Mouse (Mus musculus): ENCODE results near the gene Ano1. TPM values are rescaled to one million over a fixed set of nuclear protein-coding genes. Genes with fewer than 3 reads are reported as not detected.

The Ano1 gene
- total RNA-seq, 1 experiment: 9.1 TPM

DNA sequence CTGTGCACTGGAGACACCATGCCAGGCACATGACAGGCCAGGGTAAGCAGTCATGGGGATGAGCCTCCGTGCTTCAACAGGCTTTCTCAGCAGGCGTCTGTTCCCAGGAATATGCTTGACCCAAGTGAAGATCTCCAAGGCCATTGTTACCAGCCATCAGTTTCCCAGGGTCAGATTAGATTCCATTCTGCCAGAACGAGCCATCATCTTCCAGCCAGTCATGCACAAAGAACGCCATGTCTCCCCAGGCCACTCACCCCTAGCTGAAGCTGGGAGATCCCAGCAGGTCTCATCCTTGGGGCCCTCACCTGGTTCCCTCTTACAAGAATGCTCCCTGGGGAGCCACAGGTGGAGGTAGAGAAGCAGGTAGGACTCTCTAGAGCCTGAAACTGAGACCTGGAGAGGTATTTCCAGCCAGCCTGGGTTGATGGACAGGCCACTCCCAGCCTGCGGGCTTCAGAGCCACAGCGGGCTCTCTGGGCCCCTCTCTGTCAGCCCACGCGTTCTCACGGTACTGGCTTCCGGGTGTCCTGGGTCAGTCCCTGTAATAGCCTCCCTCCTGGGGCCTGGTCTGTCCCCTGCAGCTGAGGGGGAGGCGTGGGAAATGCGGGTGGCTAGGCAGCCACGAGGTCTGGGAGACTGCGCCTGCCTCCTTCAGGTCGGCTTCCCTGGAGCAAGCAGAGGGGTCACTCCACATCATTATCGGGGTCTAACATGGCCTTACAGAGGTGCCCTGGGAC is 10.9 kb upstream of the Ano1 start:
- Histone ChIP-seq H3K27ac (ENCODE audit: insufficient read depth, low read depth, low read length, poor library complexity, severe bottlenecking) (no peak overlapping the region), H3K36me3 (ENCODE audit: control insufficient read depth, insufficient read depth, low read length, poor library complexity, severe bottlenecking) (no peaks in the 10 kb centered on the region), H3K4me1 (ENCODE audit: control insufficient read depth in 2 of 2, insufficient read depth in 2 of 2, low read length in 2 of 2, poor library complexity in 1 of 2) (no peaks in the 10 kb centered on the region), H3K9ac (ENCODE audit: insufficient read depth, low read depth, low read length, poor library complexity, severe bottlenecking) (no peak overlapping the region), H3K4me3 (ENCODE audit: insufficient read depth in 1 of 2, low read depth in 1 of 2, low read length in 2 of 2, poor library complexity in 1 of 2, severe bottlenecking in 1 of 2) (no peak overlapping the region), H3K9me3 (ENCODE audit: control insufficient read depth, insufficient read depth, low read depth, low read length) (no peaks in the 10 kb centered on the region)
- in situ Hi-C loops (cut with MboI; ENCODE audit: low sequenced_read_pairs in 2 of 2, unreplicated experiment in 2 of 2): no loop called here
- TF ChIP-seq ZC3H11A (IDR thresholded peaks at IDR 0.05; ENCODE audit: borderline replicate concordance, low read depth, low read length): no peak
- no peak for TF ChIP-seq MAFK (IDR thresholded peaks at IDR 0.05; ENCODE audit: insufficient read depth, low read depth, low read length)
- no peak for DNase-seq (ENCODE audit: low read depth, low spot score)

DNA sequence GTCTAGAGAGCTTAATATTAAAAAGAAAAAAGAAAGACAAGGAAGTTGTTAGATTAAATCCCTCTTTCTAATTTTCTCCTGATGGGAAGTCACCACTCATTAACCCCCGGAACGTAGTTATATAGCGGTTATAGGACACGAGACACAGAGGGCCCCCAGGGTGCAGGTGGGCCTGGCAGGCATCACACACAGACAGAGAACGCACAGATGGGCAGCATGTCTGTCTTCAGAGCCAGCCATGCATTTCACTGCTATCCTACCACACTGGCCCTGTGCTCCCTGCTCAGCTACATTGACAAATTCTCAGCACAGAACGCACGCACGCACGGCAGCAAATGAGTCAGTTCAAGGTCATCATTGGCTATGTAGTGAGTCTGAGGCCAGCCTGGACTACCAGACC is 8.5 kb upstream of the Ano1 start:
- Histone ChIP-seq H3K9ac (ENCODE audit: insufficient read depth, low read depth, low read length, poor library complexity, severe bottlenecking) (no peak overlapping the region), H3K4me3 (ENCODE audit: insufficient read depth in 1 of 2, low read depth in 1 of 2, low read length in 2 of 2, poor library complexity in 1 of 2, severe bottlenecking in 1 of 2) (no peak overlapping the region), H3K36me3 (ENCODE audit: control insufficient read depth, insufficient read depth, low read length, poor library complexity, severe bottlenecking) (no peaks in the 10 kb centered on the region), H3K27ac (ENCODE audit: insufficient read depth, low read depth, low read length, poor library complexity, severe bottlenecking) (no peak overlapping the region), H3K9me3 (ENCODE audit: control insufficient read depth, insufficient read depth, low read depth, low read length) (no peaks in the 10 kb centered on the region), H3K4me1 (ENCODE audit: control insufficient read depth in 2 of 2, insufficient read depth in 2 of 2, low read length in 2 of 2, poor library complexity in 1 of 2) (no peaks in the 10 kb centered on the region)
- in situ Hi-C loops (cut with MboI; ENCODE audit: low sequenced_read_pairs in 2 of 2, unreplicated experiment in 2 of 2): no loop called here
- DNase-seq (ENCODE audit: low read depth, low spot score): no peak
- TF ChIP-seq MAFK (IDR thresholded peaks at IDR 0.05; ENCODE audit: insufficient read depth, low read depth, low read length) (no peak), HCFC1 (IDR thresholded peaks at IDR 0.05; ENCODE audit: borderline replicate concordance, insufficient read depth, low read length) (no peak), CHD2 (IDR thresholded peaks at IDR 0.05; ENCODE audit: low read depth, low read length) (no peak), ZC3H11A (IDR thresholded peaks at IDR 0.05; ENCODE audit: borderline replicate concordance, low read depth, low read length) (no peak), ZNF384 (IDR thresholded peaks at IDR 0.05; ENCODE audit: low read depth, low read length) (no peak)

DNA sequence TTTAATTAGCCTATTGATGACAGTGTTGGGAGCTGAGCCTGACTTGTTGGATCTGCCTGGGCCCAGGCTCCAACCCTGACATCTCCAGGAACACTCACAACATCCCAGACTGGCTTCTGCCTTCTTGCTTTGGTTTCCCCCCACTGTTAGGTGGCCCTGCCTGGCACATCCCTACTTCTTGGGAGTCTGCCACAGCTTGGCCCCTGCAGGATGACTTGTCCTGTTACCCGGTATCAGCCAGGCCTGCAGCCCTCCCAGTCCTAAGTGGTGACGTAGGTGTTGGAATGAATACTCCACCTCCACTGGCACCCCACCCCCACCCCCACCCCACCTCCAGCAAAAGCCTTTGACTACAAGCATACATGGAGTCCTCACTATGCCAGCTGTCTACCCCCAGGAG is 7.7 kb upstream of the Ano1 start:
- TF ChIP-seq MAFK (IDR thresholded peaks at IDR 0.05; ENCODE audit: insufficient read depth, low read depth, low read length): no peak
- TF ChIP-seq CHD2 (IDR thresholded peaks at IDR 0.05; ENCODE audit: low read depth, low read length): no peak
- no peak for TF ChIP-seq ZNF384 (IDR thresholded peaks at IDR 0.05; ENCODE audit: low read depth, low read length)
- TF ChIP-seq ZC3H11A (IDR thresholded peaks at IDR 0.05; ENCODE audit: borderline replicate concordance, low read depth, low read length): no peak
- no peak for TF ChIP-seq HCFC1 (IDR thresholded peaks at IDR 0.05; ENCODE audit: borderline replicate concordance, insufficient read depth, low read length)
- H3K9ac ChIP-seq (ENCODE audit: insufficient read depth, low read depth, low read length, poor library complexity, severe bottlenecking): no peak overlapping the region

DNA sequence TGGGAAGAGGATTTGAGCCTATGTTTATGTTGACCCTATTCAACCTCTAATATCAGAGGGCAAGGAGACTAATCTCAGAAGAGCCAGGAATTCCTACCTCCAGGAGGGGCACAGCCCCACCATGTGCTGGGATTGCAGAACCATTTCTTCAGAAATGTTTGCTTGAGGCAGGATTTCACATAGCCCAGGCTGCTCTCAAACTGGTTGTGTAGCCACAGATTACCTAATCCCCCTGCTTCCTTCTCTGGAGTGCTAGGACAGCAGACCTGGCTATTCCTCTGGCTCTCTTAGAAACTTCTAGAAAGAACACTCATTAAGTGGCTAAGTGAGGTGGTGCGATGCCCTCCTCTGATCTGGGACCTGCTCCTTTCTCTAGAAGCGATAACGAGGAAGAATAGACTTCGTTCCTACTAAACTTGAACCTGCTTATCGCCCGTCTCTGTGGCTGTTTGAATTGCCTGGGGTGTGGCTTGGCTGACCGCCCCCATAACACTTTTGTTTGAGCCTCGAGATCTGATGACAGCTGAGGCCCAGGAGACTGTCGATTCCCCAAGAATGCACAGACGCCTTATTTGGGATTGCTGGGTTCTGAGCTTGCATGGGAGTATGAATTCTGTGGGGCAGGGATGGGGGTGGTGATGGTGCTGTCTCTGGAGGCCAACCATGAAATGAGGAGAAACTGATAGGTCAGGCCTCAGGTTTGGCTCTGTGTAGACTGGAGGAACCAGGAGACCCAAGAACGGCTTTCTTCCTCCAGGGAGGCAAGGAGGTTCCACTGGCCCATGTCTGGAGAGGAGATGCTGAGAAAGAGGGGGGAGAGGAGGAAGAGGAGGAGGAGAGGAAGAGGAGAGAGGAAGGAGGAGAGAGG is 4.0 kb upstream of the Ano1 start:
- in situ Hi-C loops (cut with MboI; ENCODE audit: low sequenced_read_pairs in 2 of 2, unreplicated experiment in 2 of 2): no loop called here
- no peak overlapping the region for H3K27ac ChIP-seq (ENCODE audit: insufficient read depth, low read depth, low read length, poor library complexity, severe bottlenecking)

More for the DNA sequence above, 7.7 kb upstream of the Ano1 start:
- no peaks in the 10 kb centered on the region for H3K4me1 ChIP-seq (ENCODE audit: control insufficient read depth in 2 of 2, insufficient read depth in 2 of 2, low read length in 2 of 2, poor library complexity in 1 of 2)
- H3K36me3 ChIP-seq (ENCODE audit: control insufficient read depth, insufficient read depth, low read length, poor library complexity, severe bottlenecking): no peaks in the 10 kb centered on the region
- no peak for DNase-seq (ENCODE audit: low read depth, low spot score)
- no peak overlapping the region for H3K4me3 ChIP-seq (ENCODE audit: insufficient read depth in 1 of 2, low read depth in 1 of 2, low read length in 2 of 2, poor library complexity in 1 of 2, severe bottlenecking in 1 of 2)
- H3K27ac ChIP-seq (ENCODE audit: insufficient read depth, low read depth, low read length, poor library complexity, severe bottlenecking): no peak overlapping the region
- H3K9me3 ChIP-seq (ENCODE audit: control insufficient read depth, insufficient read depth, low read depth, low read length): no peaks in the 10 kb centered on the region
- in situ Hi-C loops (cut with MboI; ENCODE audit: low sequenced_read_pairs in 2 of 2, unreplicated experiment in 2 of 2): no loop called here

More for the DNA sequence above, 4.0 kb upstream of the Ano1 start:
- Histone ChIP-seq H3K36me3 (ENCODE audit: control insufficient read depth, insufficient read depth, low read length, poor library complexity, severe bottlenecking) (no peaks in the 10 kb centered on the region), H3K9ac (ENCODE audit: insufficient read depth, low read depth, low read length, poor library complexity, severe bottlenecking) (no peak overlapping the region), H3K4me1 (ENCODE audit: control insufficient read depth in 2 of 2, insufficient read depth in 2 of 2, low read length in 2 of 2, poor library complexity in 1 of 2) (no peaks in the 10 kb centered on the region), H3K4me3 (ENCODE audit: insufficient read depth in 1 of 2, low read depth in 1 of 2, low read length in 2 of 2, poor library complexity in 1 of 2, severe bottlenecking in 1 of 2) (no peak overlapping the region), H3K9me3 (ENCODE audit: control insufficient read depth, insufficient read depth, low read depth, low read length) (no peaks in the 10 kb centered on the region)
- TF ChIP-seq MAFK (IDR thresholded peaks at IDR 0.05; ENCODE audit: insufficient read depth, low read depth, low read length): no peak
- DNase-seq (ENCODE audit: low read depth, low spot score): no peak
